Mouse (Mus musculus) brain, embryonic 14.5 days (tissue): ENCODE measurements around the gene Nid1.

ENCODE experiments used
- CTCF ChIP-seq: fragments of 200-500 bp; IDR thresholded peaks from 2 replicates; pipeline ENCODE4 v1.5.1; 2012; ENCODE audit warnings: inconsistent platforms, mild to moderate bottlenecking, moderate library complexity, borderline replicate concordance; ENCODE audit not compliant: insufficient read depth, insufficient read length; ENCODE audit errors: extremely low read depth
- POLR2A ChIP-seq: fragments of 200-500 bp; IDR thresholded peaks from 2 replicates; pipeline ENCODE4 v1.6.1; 2012; ENCODE audit warnings: mild to moderate bottlenecking, inconsistent platforms, borderline replicate concordance; ENCODE audit not compliant: poor library complexity, insufficient read depth, insufficient read length, severe bottlenecking; ENCODE audit errors: extremely low read depth

- no peak for TF ChIP-seq CTCF
- no peak for TF ChIP-seq POLR2A
Measured at GRCm38 (mm10) chr13:13558251-13558650, 120.9 kb downstream of the Nid1 start.
